Mouse (Mus musculus): ENCODE measurements at regions not wholly inside any gene's neighbourhood (a gene's known extent, or its start where the extent isn't known, plus 50 kb on each side); places are given as distances from the start of the nearest gene placed in this dataset.

- no peak for DNase-seq (ENCODE audit: low spot score)
- ATAC-seq (replicated peaks; ENCODE audit: insufficient number of reproducible peaks, low FRiP score, low TSS enrichment, low read depth) = no peak
- no peak overlapping the region for H3K4me2 ChIP-seq (ENCODE audit: low read depth, low read length)
Measured at GRCm38 (mm10) chr13:37142812-37143211, 92.8 kb upstream of the F13a1 start.

GRCm38 (mm10) chr13:37135115-37135514 is 85.1 kb upstream of the F13a1 start:
- H3K36me3 ChIP-seq (replicated peaks; ENCODE audit: control insufficient read depth, insufficient read depth, low read depth, low read length) = no peaks in the 10 kb centered on the region
- H3K9me3 ChIP-seq (replicated peaks; ENCODE audit: control insufficient read depth, low read length) = no peaks in the 10 kb centered on the region
- H3K4me2 ChIP-seq (ENCODE audit: low read depth, low read length) = no peak overlapping the region
- WGBS = 78% methylated on average over 1 of the region's 1 CpGs
- no peak for DNase-seq (ENCODE audit: low spot score)
- no peak overlapping the region for H3K4me3 ChIP-seq (ENCODE audit: low read depth, low read length)
- H3K27me3 ChIP-seq (ENCODE audit: control insufficient read depth, insufficient read depth, low read length) = no peaks in the 10 kb centered on the region
- no peak for ATAC-seq (replicated peaks; ENCODE audit: insufficient number of reproducible peaks, low FRiP score, low TSS enrichment, low read depth)
- H3K4me1 ChIP-seq (ENCODE audit: control insufficient read depth, insufficient read depth, low read length) = no peaks in the 10 kb centered on the region
- H3K9ac ChIP-seq (replicated peaks; ENCODE audit: low read length) = no peak overlapping the region
- no peak overlapping the region for H3K27ac ChIP-seq (replicated peaks; ENCODE audit: low read depth, low read length)

More at GRCm38 (mm10) chr13:37142812-37143211, 92.8 kb upstream of the F13a1 start:
- no peaks in the 10 kb centered on the region for H3K36me3 ChIP-seq (replicated peaks; ENCODE audit: control insufficient read depth, insufficient read depth, low read depth, low read length)
- H3K9me3 ChIP-seq (replicated peaks; ENCODE audit: control insufficient read depth, low read length) = no peaks in the 10 kb centered on the region
- H3K4me1 ChIP-seq (ENCODE audit: control insufficient read depth, insufficient read depth, low read length) = no peaks in the 10 kb centered on the region
- no peak overlapping the region for H3K4me3 ChIP-seq (ENCODE audit: low read depth, low read length)
- H3K9ac ChIP-seq (replicated peaks; ENCODE audit: low read length) = no peak overlapping the region
- H3K27ac ChIP-seq (replicated peaks; ENCODE audit: low read depth, low read length) = no peak overlapping the region
- H3K27me3 ChIP-seq (ENCODE audit: control insufficient read depth, insufficient read depth, low read length) = no peaks in the 10 kb centered on the region
- 85% methylated on average over 2 of the region's 2 CpGs for WGBS

GRCm38 (mm10) chr13:37134518-37134917 is 84.5 kb upstream of the F13a1 start:
- Histone ChIP-seq H3K4me3 (ENCODE audit: low read depth, low read length) (no peak overlapping the region), H3K4me2 (ENCODE audit: low read depth, low read length) (no peak overlapping the region), H3K36me3 (replicated peaks; ENCODE audit: control insufficient read depth, insufficient read depth, low read depth, low read length) (no peaks in the 10 kb centered on the region), H3K9ac (replicated peaks; ENCODE audit: low read length) (no peak overlapping the region), H3K4me1 (ENCODE audit: control insufficient read depth, insufficient read depth, low read length) (no peaks in the 10 kb centered on the region), H3K9me3 (replicated peaks; ENCODE audit: control insufficient read depth, low read length) (no peaks in the 10 kb centered on the region), H3K27ac (replicated peaks; ENCODE audit: low read depth, low read length) (no peak overlapping the region), H3K27me3 (ENCODE audit: control insufficient read depth, insufficient read depth, low read length) (no peaks in the 10 kb centered on the region)
- DNase-seq (ENCODE audit: low spot score) = no peak
- WGBS = 82% methylated on average over 2 of the region's 2 CpGs
- ATAC-seq (replicated peaks; ENCODE audit: insufficient number of reproducible peaks, low FRiP score, low TSS enrichment, low read depth) = no peak

DNA sequence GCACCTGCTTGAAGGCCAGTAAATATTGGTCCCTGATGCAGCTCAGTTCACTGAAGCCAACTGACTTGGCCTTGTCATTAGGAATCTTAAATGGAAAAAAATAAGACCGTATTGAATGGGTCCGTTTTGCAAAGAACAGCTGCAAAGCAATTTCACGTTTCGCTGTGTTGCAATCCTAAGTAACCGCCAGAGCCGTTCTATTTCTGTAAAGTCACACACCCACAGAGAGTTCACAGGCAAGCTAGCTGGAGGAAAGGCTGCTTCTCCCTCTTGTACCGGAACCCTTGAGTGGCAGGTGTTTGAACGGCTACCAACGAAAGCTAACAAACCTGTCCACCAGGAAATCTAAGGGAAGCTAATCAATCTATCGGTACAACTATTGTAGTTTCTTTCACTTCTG is 80.6 kb upstream of the F13a1 start:
- Histone ChIP-seq H3K27me3 (ENCODE audit: control insufficient read depth, insufficient read depth, low read length) (no peaks in the 10 kb centered on the region), H3K27ac (replicated peaks; ENCODE audit: low read depth, low read length) (no peak overlapping the region), H3K9me3 (replicated peaks; ENCODE audit: control insufficient read depth, low read length) (no peaks in the 10 kb centered on the region), H3K9ac (replicated peaks; ENCODE audit: low read length) (no peak overlapping the region), H3K4me1 (ENCODE audit: control insufficient read depth, insufficient read depth, low read length) (no peaks in the 10 kb centered on the region), H3K4me2 (ENCODE audit: low read depth, low read length) (no peak overlapping the region), H3K36me3 (replicated peaks; ENCODE audit: control insufficient read depth, insufficient read depth, low read depth, low read length) (no peaks in the 10 kb centered on the region), H3K4me3 (ENCODE audit: low read depth, low read length) (no peak overlapping the region)
- no peak for DNase-seq (ENCODE audit: low spot score)
- 86% methylated on average over 10 of the region's 10 CpGs for WGBS
- no peak for ATAC-seq (replicated peaks; ENCODE audit: insufficient number of reproducible peaks, low FRiP score, low TSS enrichment, low read depth)

- no peak overlapping the region for H3K9ac ChIP-seq (replicated peaks; ENCODE audit: low read length)
- H3K27me3 ChIP-seq (ENCODE audit: control insufficient read depth, insufficient read depth, low read length) = no peaks in the 10 kb centered on the region
- no peaks in the 10 kb centered on the region for H3K4me1 ChIP-seq (ENCODE audit: control insufficient read depth, insufficient read depth, low read length)
- no peak overlapping the region for H3K4me2 ChIP-seq (ENCODE audit: low read depth, low read length)
- WGBS = 89% methylated on average over 4 of the region's 4 CpGs
- ATAC-seq (replicated peaks; ENCODE audit: insufficient number of reproducible peaks, low FRiP score, low TSS enrichment, low read depth) (no peak), DNase-seq (ENCODE audit: low spot score) (no peak)
- H3K27ac ChIP-seq (replicated peaks; ENCODE audit: low read depth, low read length) = no peak overlapping the region
- H3K4me3 ChIP-seq (ENCODE audit: low read depth, low read length) = no peak overlapping the region
- H3K36me3 ChIP-seq (replicated peaks; ENCODE audit: control insufficient read depth, insufficient read depth, low read depth, low read length) = no peaks in the 10 kb centered on the region
- H3K9me3 ChIP-seq (replicated peaks; ENCODE audit: control insufficient read depth, low read length) = no peaks in the 10 kb centered on the region
Measured at GRCm38 (mm10) chr13:37121602-37122001, 71.6 kb upstream of the F13a1 start.

GRCm38 (mm10) chr13:37120219-37120618 is 70.2 kb upstream of the F13a1 start:
- DNase-seq (ENCODE audit: low spot score) = no peak
- 80% methylated on average over 2 of the region's 2 CpGs for WGBS
- Histone ChIP-seq H3K4me2 (ENCODE audit: low read depth, low read length) (no peak overlapping the region), H3K36me3 (replicated peaks; ENCODE audit: control insufficient read depth, insufficient read depth, low read depth, low read length) (no peaks in the 10 kb centered on the region), H3K4me3 (ENCODE audit: low read depth, low read length) (no peak overlapping the region), H3K27ac (replicated peaks; ENCODE audit: low read depth, low read length) (no peak overlapping the region), H3K9me3 (replicated peaks; ENCODE audit: control insufficient read depth, low read length) (no peaks in the 10 kb centered on the region), H3K27me3 (ENCODE audit: control insufficient read depth, insufficient read depth, low read length) (no peaks in the 10 kb centered on the region), H3K4me1 (ENCODE audit: control insufficient read depth, insufficient read depth, low read length) (no peaks in the 10 kb centered on the region), H3K9ac (replicated peaks; ENCODE audit: low read length) (no peak overlapping the region)
- no peak for ATAC-seq (replicated peaks; ENCODE audit: insufficient number of reproducible peaks, low FRiP score, low TSS enrichment, low read depth)

GRCm38 (mm10) chr13:37114324-37114723 is 64.3 kb upstream of the F13a1 start:
- ATAC-seq (replicated peaks; ENCODE audit: insufficient number of reproducible peaks, low FRiP score, low TSS enrichment, low read depth) (no peak), DNase-seq (ENCODE audit: low spot score) (no peak)

GRCm38 (mm10) chr13:37111747-37112146 is 61.7 kb upstream of the F13a1 start:
- Histone ChIP-seq H3K27ac (replicated peaks; ENCODE audit: low read depth, low read length) (no peak overlapping the region), H3K27me3 (ENCODE audit: control insufficient read depth, insufficient read depth, low read length) (no peaks in the 10 kb centered on the region), H3K4me2 (ENCODE audit: low read depth, low read length) (no peak overlapping the region), H3K9ac (replicated peaks; ENCODE audit: low read length) (no peak overlapping the region), H3K9me3 (replicated peaks; ENCODE audit: control insufficient read depth, low read length) (no peaks in the 10 kb centered on the region), H3K36me3 (replicated peaks; ENCODE audit: control insufficient read depth, insufficient read depth, low read depth, low read length) (no peaks in the 10 kb centered on the region), H3K4me1 (ENCODE audit: control insufficient read depth, insufficient read depth, low read length) (no peaks in the 10 kb centered on the region), H3K4me3 (ENCODE audit: low read depth, low read length) (no peak overlapping the region)
- no peak for DNase-seq (ENCODE audit: low spot score)
- ATAC-seq (replicated peaks; ENCODE audit: insufficient number of reproducible peaks, low FRiP score, low TSS enrichment, low read depth) = no peak
- 79% methylated on average over 4 of the region's 4 CpGs for WGBS

More at GRCm38 (mm10) chr13:37114324-37114723, 64.3 kb upstream of the F13a1 start:
- no peak overlapping the region for H3K27ac ChIP-seq (replicated peaks; ENCODE audit: low read depth, low read length)
- WGBS = 85% methylated on average over 5 of the region's 5 CpGs
- H3K4me3 ChIP-seq (ENCODE audit: low read depth, low read length) = no peak overlapping the region
- H3K4me1 ChIP-seq (ENCODE audit: control insufficient read depth, insufficient read depth, low read length) = no peaks in the 10 kb centered on the region
- H3K4me2 ChIP-seq (ENCODE audit: low read depth, low read length) = no peak overlapping the region
- no peaks in the 10 kb centered on the region for H3K27me3 ChIP-seq (ENCODE audit: control insufficient read depth, insufficient read depth, low read length)
- no peak overlapping the region for H3K9ac ChIP-seq (replicated peaks; ENCODE audit: low read length)
- H3K36me3 ChIP-seq (replicated peaks; ENCODE audit: control insufficient read depth, insufficient read depth, low read depth, low read length) = no peaks in the 10 kb centered on the region
- no peaks in the 10 kb centered on the region for H3K9me3 ChIP-seq (replicated peaks; ENCODE audit: control insufficient read depth, low read length)
